Mouse (Mus musculus) CH12.LX (cell line): ENCODE measurements at regions not wholly inside any gene's neighbourhood (a gene's known extent, or its start where the extent isn't known, plus 50 kb on each side); places are given as distances from the start of the nearest gene placed in this dataset.
"Not testable (repeated sequence)": the region's sequence is repeated elsewhere in the genome, so short reads cannot be mapped to it uniquely, and the experiment has no call there.

Experiments used
- DNase-seq: peaks from one replicate; pipeline ENCODE4 v3.0.0-alpha.2; 2013; ENCODE audit errors: extremely low read depth
- H3K27ac ChIP-seq: 2 replicates; pipeline ENCODE4 v1.5.1; 2012; ENCODE audit warnings: low read depth, mild to moderate bottlenecking, control low read depth, moderate library complexity; ENCODE audit not compliant: insufficient read depth
- H3K27me3 ChIP-seq: replicated peaks from 2 replicates; pipeline ENCODE3; 2012; ENCODE audit warnings: inconsistent platforms
- H3K36me3 ChIP-seq, 2 experiments: replicated peaks in 1 of 2; 2 replicates each; pipeline versions ENCODE3 to v1.6.1; 2012; ENCODE audit warnings: inconsistent platforms in 1 of 2, low read length in 1 of 2, mild to moderate bottlenecking in 1 of 2, mixed read lengths in 1 of 2, moderate library complexity in 1 of 2; ENCODE audit not compliant: control insufficient read depth in 1 of 2, insufficient read depth in 1 of 2
- H3K4me1 ChIP-seq, 2 experiments: 2 replicates each; pipeline ENCODE4 v1.6.1; 2012; ENCODE audit warnings: inconsistent platforms in 1 of 2, moderate library complexity in 1 of 2; ENCODE audit not compliant: insufficient read depth in 2 of 2, control insufficient read depth in 1 of 2
- H3K4me2 ChIP-seq: 2 replicates; pipeline ENCODE4 v1.6.1; 2012; ENCODE audit warnings: low read depth, mild to moderate bottlenecking, control low read depth; ENCODE audit not compliant: poor library complexity, insufficient read depth, severe bottlenecking
- H3K4me3 ChIP-seq, 3 experiments: fragments of 150-350 bp in 1 of 3; sonication (generic) in 1 of 3; replicated peaks in 1 of 3; 2 replicates each; pipeline versions ENCODE3 to v1.5.1; 2011 to 2012; ENCODE audit warnings: low read depth in 2 of 3, low read length in 2 of 3, mild to moderate bottlenecking in 2 of 3, moderate library complexity in 2 of 3, control low read depth in 1 of 3, improper control_type of control experiment in 1 of 3, inconsistent platforms in 1 of 3, mixed read lengths in 1 of 3; ENCODE audit not compliant: poor library complexity in 1 of 3
- H3K79me2 ChIP-seq: replicated peaks from 2 replicates; pipeline ENCODE4 v1.6.1; 2012; ENCODE audit warnings: mild to moderate bottlenecking, moderate library complexity; ENCODE audit not compliant: control insufficient read depth, poor library complexity, insufficient read depth, severe bottlenecking; ENCODE audit errors: extremely low read depth
- H3K9ac ChIP-seq: 2 replicates; pipeline ENCODE4 v1.6.1; 2012; ENCODE audit warnings: low read depth, mild to moderate bottlenecking, control low read depth, moderate library complexity; ENCODE audit not compliant: insufficient read depth
- H3K9me3 ChIP-seq: replicated peaks from 2 replicates; pipeline ENCODE3; 2012; ENCODE audit warnings: low read length, inconsistent platforms, mixed read lengths
- dilution Hi-C: fragments of 300-500 bp; cut with MboI; formaldehyde crosslinking; loops from 2 replicates; pipeline ENCODE4 v1.14.3; 2020; ENCODE audit warnings: low sequenced_read_pairs; ENCODE audit not compliant: extremely low pct_unique_long_range_greater_than_20kb, extremely low pct_ligation_motif_present
- in situ Hi-C: fragments of 300-500 bp; cut with MboI; formaldehyde crosslinking; loops from 3 replicates; pipeline ENCODE4 v1.14.3; 2019; ENCODE audit warnings: low sequenced_read_pairs, low pct_ligation_motif_present, low pct_unique_long_range_greater_than_20kb, mixed read lengths

DNA sequence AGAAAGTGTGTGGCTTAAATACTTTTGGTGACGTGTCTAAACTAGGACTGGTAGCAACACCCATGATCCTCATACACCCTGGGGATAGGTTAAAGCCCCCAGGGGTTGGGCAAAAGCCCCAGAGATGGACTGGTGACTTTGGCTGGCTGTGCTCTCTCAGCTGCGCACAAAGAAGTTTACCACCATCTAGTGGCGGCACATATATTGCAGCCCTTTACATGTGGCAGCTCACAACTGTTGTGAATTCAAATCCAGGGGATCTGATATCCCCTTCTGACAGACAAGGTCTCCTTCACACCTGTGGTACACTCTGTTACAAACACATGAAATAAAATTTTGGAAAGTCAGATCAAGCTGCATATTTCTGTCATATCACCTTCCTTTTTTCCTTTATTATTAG lies 283.1 kb downstream of the Samd9l start:
- H3K27me3 ChIP-seq, dilution Hi-C loops, H3K27ac ChIP-seq, H3K9ac ChIP-seq, H3K4me2 ChIP-seq, H3K36me3 ChIP-seq, DNase-seq, in situ Hi-C loops, H3K9me3 ChIP-seq, H3K79me2 ChIP-seq, H3K4me1 ChIP-seq, H3K4me3 ChIP-seq: not testable (repeated sequence)
